Mouse (Mus musculus) liver, adult 2 months (tissue): ENCODE results near the gene Rnf183. TPM values are rescaled to one million over a fixed set of nuclear protein-coding genes. Genes with fewer than 3 reads are reported as not detected.

ENCODE experiments used
- DNase-seq: peaks from one replicate; pipeline ENCODE4 v3.0.0-alpha.2; 2011; ENCODE audit warnings: low read depth, low spot score; ENCODE audit errors: extremely low read depth
- H3K27ac ChIP-seq: fragments of 200-500 bp; replicated peaks from 2 replicates; pipeline ENCODE4 v1.5.1; 2012; ENCODE audit warnings: low read depth, mild to moderate bottlenecking, control low read depth, inconsistent platforms, low read length; ENCODE audit not compliant: insufficient read depth
- H3K27me3 ChIP-seq: fragments of 200-500 bp; 2 replicates; pipeline ENCODE4 v1.6.1; 2012; ENCODE audit warnings: mild to moderate bottlenecking, moderate library complexity, low read length, inconsistent platforms; ENCODE audit not compliant: control insufficient read depth, insufficient read depth
- H3K36me3 ChIP-seq: fragments of 200-500 bp; 2 replicates; pipeline ENCODE4 v1.6.1; 2012; ENCODE audit warnings: low read length, inconsistent platforms; ENCODE audit not compliant: control insufficient read depth, insufficient read depth
- H3K4me1 ChIP-seq: fragments of 200-500 bp; 2 replicates; pipeline ENCODE4 v1.6.1; 2011; ENCODE audit warnings: low read length; ENCODE audit not compliant: control insufficient read depth, insufficient read depth
- H3K4me3 ChIP-seq: fragments of 200-500 bp; 2 replicates; pipeline ENCODE4 v1.5.1; 2011; ENCODE audit warnings: low read depth, mild to moderate bottlenecking, control low read depth, low read length, moderate library complexity; ENCODE audit not compliant: insufficient read depth
- H3K79me2 ChIP-seq: fragments of 200-500 bp; 2 replicates; pipeline ENCODE4 v1.6.1; 2012; ENCODE audit warnings: inconsistent platforms, mild to moderate bottlenecking, low read length, moderate library complexity; ENCODE audit not compliant: control insufficient read depth, insufficient read depth
- H3K9ac ChIP-seq: fragments of 200-500 bp; 2 replicates; pipeline ENCODE4 v1.6.1; 2012; ENCODE audit warnings: low read depth, mild to moderate bottlenecking, control low read depth, inconsistent platforms, low read length
- CTCF ChIP-seq: fragments of 200-500 bp; IDR thresholded peaks from 2 replicates; pipeline ENCODE4 v1.5.1; 2011; ENCODE audit warnings: low read depth, low read length, control low read depth
- POLR2A ChIP-seq: fragments of 200-500 bp; IDR thresholded peaks from 2 replicates; pipeline ENCODE4 v1.6.1; 2011; ENCODE audit warnings: low read length, control low read depth; ENCODE audit not compliant: insufficient read depth; ENCODE audit errors: extremely low read depth
- WGBS: fragments of 180-500 bp; shearing (Covaris S2); methylation state at CpG from one replicate; pipeline ENCODE4 v1.1.7; 2018; 5-methylcytosine and 5-hydroxymethylcytosine counted together
- polyA plus RNA-seq: library from polyadenylated mRNA; depleted of rRNA; stranded (reverse); fragments of >200 nt; gene quantifications from 2 replicates; pipeline ENCODE4 v1.2.3, GENCODE M21; 2012; rRNA removed
- total RNA-seq: library from RNA; depleted of rRNA; stranded (reverse); fragments of >200 nt; gene quantifications from 2 replicates; pipeline ENCODE4 v1.2.3, GENCODE M21; 2014; rRNA removed

Rnf183 gene
- total and polyA plus RNA-seq, 2 experiments: not detected

GRCm38 (mm10) chr4:62385439-62385838 is 49.6 kb downstream of the Rnf183 start:
- WGBS: 96% methylated on average over 7 of the region's 7 CpGs
- TF ChIP-seq POLR2A: no peak
- TF ChIP-seq CTCF: no peak

GRCm38 (mm10) chr4:62384159-62384558 is 50.9 kb downstream of the Rnf183 start:
- no peak for TF ChIP-seq CTCF
- H3K9ac ChIP-seq: no peak overlapping the region
- H3K36me3 ChIP-seq: peaks cover 23% of the 10 kb centered on the region
- peak; percentile 97 for DNase-seq
- 39% methylated on average over 1 of the region's 1 CpGs for WGBS
- H3K79me2 ChIP-seq: peaks cover 21% of the 10 kb centered on the region; the same call in 1 of the 2 replicates
- H3K27ac ChIP-seq: peak overlapping the region; percentile 37
- peaks cover 29% of the 10 kb centered on the region for H3K4me1 ChIP-seq
- H3K4me3 ChIP-seq: no peak overlapping the region
- H3K27me3 ChIP-seq: no peaks in the 10 kb centered on the region

More at GRCm38 (mm10) chr4:62385439-62385838, 49.6 kb downstream of the Rnf183 start:
- no peak overlapping the region for H3K9ac ChIP-seq
- H3K4me3 ChIP-seq: no peak overlapping the region
- no peak for DNase-seq
- H3K27me3 ChIP-seq: no peaks in the 10 kb centered on the region
- H3K27ac ChIP-seq: no peak overlapping the region
- H3K4me1 ChIP-seq: peaks cover 36% of the 10 kb centered on the region
- H3K36me3 ChIP-seq: peaks cover 29% of the 10 kb centered on the region
- peaks cover 12% of the 10 kb centered on the region; the same call in 1 of the 2 replicates for H3K79me2 ChIP-seq

GRCm38 (mm10) chr4:62383752-62384151 is 51.3 kb downstream of the Rnf183 start:
- peaks cover 31% of the 10 kb centered on the region for H3K4me1 ChIP-seq
- TF ChIP-seq POLR2A: no peak
- no peak for TF ChIP-seq CTCF
- H3K9ac ChIP-seq: no peak overlapping the region
- peak; percentile 80 for DNase-seq
- peaks cover 21% of the 10 kb centered on the region; the same call in 1 of the 2 replicates for H3K79me2 ChIP-seq
- H3K4me3 ChIP-seq: no peak overlapping the region
- peak overlapping the region; percentile 37 for H3K27ac ChIP-seq
- H3K27me3 ChIP-seq: no peaks in the 10 kb centered on the region
- H3K36me3 ChIP-seq: peaks cover 19% of the 10 kb centered on the region
- 30% methylated on average over 7 of the region's 7 CpGs for WGBS

GRCm38 (mm10) chr4:62383207-62383606 is 51.8 kb downstream of the Rnf183 start:
- H3K36me3 ChIP-seq: peaks cover 14% of the 10 kb centered on the region
- WGBS: 74% methylated on average over 6 of the region's 6 CpGs
- DNase-seq: no peak
- H3K4me1 ChIP-seq: peaks cover 26% of the 10 kb centered on the region
- H3K27me3 ChIP-seq: no peaks in the 10 kb centered on the region
- H3K9ac ChIP-seq: no peak overlapping the region
- H3K27ac ChIP-seq: no peak overlapping the region
- no peak overlapping the region for H3K4me3 ChIP-seq
- H3K79me2 ChIP-seq: peaks cover 24% of the 10 kb centered on the region; the same call in 1 of the 2 replicates
- TF ChIP-seq POLR2A: no peak

GRCm38 (mm10) chr4:62379724-62380381 is 55.2 kb downstream of the Rnf183 start:
- H3K79me2 ChIP-seq: peaks cover 29% of the 10 kb centered on the region
- H3K36me3 ChIP-seq: no peaks in the 10 kb centered on the region
- no peak overlapping the region for H3K4me3 ChIP-seq
- peak; percentile 55 for DNase-seq
- WGBS: 52% methylated on average over 9 of the region's 9 CpGs
- peaks cover 34% of the 10 kb centered on the region for H3K4me1 ChIP-seq
- H3K27me3 ChIP-seq: no peaks in the 10 kb centered on the region
- H3K27ac ChIP-seq: no peak overlapping the region
- H3K9ac ChIP-seq: no peak overlapping the region
- TF ChIP-seq CTCF: no peak
- no peak for TF ChIP-seq POLR2A

Other genes with a start within 250 kb of the Rnf183 start
- gene Zfp37, start 204.2 kb downstream of the Rnf183 start, total RNA-seq: 0.27 and 0.37 TPM in 2 replicates
- 0.05 and 0.06 TPM in 2 replicates for gene Zfp37, start 204.2 kb downstream of the Rnf183 start, polyA plus RNA-seq
- 9.7 and 10.2 TPM in 2 replicates for gene Slc31a2, start 172.7 kb downstream of the Rnf183 start, total RNA-seq
- gene Slc31a2, start 172.7 kb downstream of the Rnf183 start, polyA plus RNA-seq: 9.3 and 12.8 TPM in 2 replicates
- gene Fkbp15, start 74.7 kb downstream of the Rnf183 start, total RNA-seq: 22.7 and 24.5 TPM in 2 replicates
- 17.4 and 20.0 TPM in 2 replicates for gene Fkbp15, start 74.7 kb downstream of the Rnf183 start, polyA plus RNA-seq
- 88.4 and 91.4 TPM in 2 replicates for gene Slc31a1, start 74.5 kb downstream of the Rnf183 start, total RNA-seq
- 75.3 and 81.5 TPM in 2 replicates for gene Slc31a1, start 74.5 kb downstream of the Rnf183 start, polyA plus RNA-seq
- 46.9 and 52.6 TPM in 2 replicates for gene Cdc26, start 26.6 kb downstream of the Rnf183 start, total RNA-seq
- 13.5 and 14.8 TPM in 2 replicates for gene Cdc26, start 26.6 kb downstream of the Rnf183 start, polyA plus RNA-seq
- 3.9 and 4.6 TPM in 2 replicates for gene Prpf4, start 26.5 kb downstream of the Rnf183 start, total RNA-seq
- 4.4 and 7.3 TPM in 2 replicates for gene Prpf4, start 26.5 kb downstream of the Rnf183 start, polyA plus RNA-seq
- 0.07 and 0.09 TPM in 2 replicates for gene Wdr31, start 35.6 kb upstream of the Rnf183 start, total RNA-seq
- gene Wdr31, start 35.6 kb upstream of the Rnf183 start, polyA plus RNA-seq: 0.07 TPM in 1 of 2 replicates, not detected in the other
- 0.09 TPM in 1 of 2 replicates, not detected in the other for gene Bspry, start 44.8 kb upstream of the Rnf183 start, total RNA-seq
- gene Bspry, start 44.8 kb upstream of the Rnf183 start, polyA plus RNA-seq: 0.19 and 0.26 TPM in 2 replicates
- 14.0 and 14.9 TPM in 2 replicates for gene Hdhd3, start 68.2 kb upstream of the Rnf183 start, total RNA-seq
- gene Hdhd3, start 68.2 kb upstream of the Rnf183 start, polyA plus RNA-seq: 61.4 and 73.7 TPM in 2 replicates
- gene Alad, start 84.7 kb upstream of the Rnf183 start, total RNA-seq: 114 and 123 TPM in 2 replicates
- 328 and 437 TPM in 2 replicates for gene Alad, start 84.7 kb upstream of the Rnf183 start, polyA plus RNA-seq
- 11.7 and 13.4 TPM in 2 replicates for gene Pole3, start 89.8 kb upstream of the Rnf183 start, total RNA-seq
- gene Pole3, start 89.8 kb upstream of the Rnf183 start, polyA plus RNA-seq: 9.1 and 9.3 TPM in 2 replicates
- not detected in 2 replicates for gene 4933430I17Rik, start 90.1 kb upstream of the Rnf183 start, total RNA-seq
- not detected in 2 replicates for gene 4933430I17Rik, start 90.1 kb upstream of the Rnf183 start, polyA plus RNA-seq
- gene Rgs3, start 124.6 kb upstream of the Rnf183 start, total RNA-seq: 7.0 and 9.6 TPM in 2 replicates
- 8.3 and 13.0 TPM in 2 replicates for gene Rgs3, start 124.6 kb upstream of the Rnf183 start, polyA plus RNA-seq